Mouse (Mus musculus) heart, postnatal 0 days (tissue): Measurements from ENCODE around the gene Uts2b. TPM values are rescaled to one million over a fixed set of nuclear protein-coding genes. Genes with fewer than 3 reads are reported as not detected.
"Not testable (repeated sequence)": the region's sequence is repeated elsewhere in the genome, so short reads cannot be mapped to it uniquely, and the experiment has no call there.

Experiments used
- ATAC-seq: fragments of 200-750 bp; cut with Nextera tagmentation; 2 replicates; pipeline ENCODE4 v1.8.0; 2017; ENCODE audit warnings: low read depth, moderate number of reproducible peaks, moderate library complexity; ENCODE audit not compliant: insufficient read depth
- DNase-seq: peaks from one replicate; pipeline ENCODE4 v3.0.0-alpha.2; 2016; ENCODE audit warnings: low spot score
- H3K27ac ChIP-seq: fragments of 300-500 bp; sonication (generic); 2 replicates; pipeline ENCODE4 v1.5.1; 2014; ENCODE audit warnings: low read depth, mild to moderate bottlenecking
- H3K27me3 ChIP-seq: fragments of 300-500 bp; sonication (generic); 2 replicates; pipeline ENCODE4 v1.6.1; 2014; ENCODE audit warnings: low read length, mixed read lengths; ENCODE audit not compliant: control insufficient read depth, insufficient read depth
- H3K36me3 ChIP-seq: fragments of 300-500 bp; sonication (generic); replicated peaks from 2 replicates; pipeline ENCODE4 v1.6.1; 2014; ENCODE audit warnings: low read length, mixed read lengths; ENCODE audit not compliant: control insufficient read depth, insufficient read depth
- H3K4me1 ChIP-seq: fragments of 300-500 bp; sonication (generic); 2 replicates; pipeline ENCODE4 v1.6.1; 2014; ENCODE audit warnings: antibody characterized with exemption; ENCODE audit not compliant: control insufficient read depth, insufficient read depth
- H3K4me2 ChIP-seq: fragments of 300-500 bp; sonication (generic); 2 replicates; pipeline ENCODE4 v1.6.1; 2014; ENCODE audit warnings: low read depth, mild to moderate bottlenecking, low read length, moderate library complexity
- H3K4me3 ChIP-seq: fragments of 300-500 bp; sonication (generic); 2 replicates; pipeline ENCODE4 v1.5.1; 2014; ENCODE audit warnings: low read depth, low read length
- H3K9ac ChIP-seq: fragments of 300-500 bp; sonication (generic); replicated peaks from 2 replicates; pipeline ENCODE4 v1.6.1; 2014; ENCODE audit warnings: low read depth, low read length, mixed read lengths
- H3K9me3 ChIP-seq: fragments of 300-500 bp; sonication (generic); replicated peaks from 2 replicates; pipeline ENCODE4 v1.6.1; 2016; ENCODE audit warnings: low read length; ENCODE audit not compliant: control insufficient read depth
- CTCF ChIP-seq: IDR thresholded peaks from 2 replicates; pipeline ENCODE4 v1.5.1; 2016; ENCODE audit warnings: antibody characterized with exemption, control low read depth, low read depth
- EP300 ChIP-seq: IDR thresholded peaks from 2 replicates; pipeline ENCODE4 v1.6.1; 2016; ENCODE audit warnings: antibody characterized with exemption, low read depth
- WGBS: fragments of 180-500 bp; shearing (Covaris S2); extraction: QIAGEN DNeasy Blood & Tissue Kit; methylation state at CpG from one replicate; pipeline ENCODE4 v1.1.7; 2014; 5-methylcytosine and 5-hydroxymethylcytosine counted together
- polyA plus RNA-seq: library from polyadenylated mRNA; unstranded; fragments of >200 nt; fragmentation: Nextera tagmentation; extraction: Ambion mirVana; gene quantifications from 2 replicates; pipeline ENCODE4 v1.2.1, GENCODE M21; 2015
- total RNA-seq: library from RNA; depleted of rRNA; stranded (reverse); fragments of >200 nt; gene quantifications from 2 replicates; pipeline ENCODE4 v1.2.3, GENCODE M21; 2014; ENCODE audit warnings: low replicate concordance; rRNA removed

The Uts2b gene
- total and polyA plus RNA-seq, 2 experiments from 2014 or later, result 25.2 TPM; not detected in 1

- H3K4me2 ChIP-seq, result no peak overlapping the region
- no peaks in the 10 kb centered on the region for H3K27me3 ChIP-seq
- no peaks in the 10 kb centered on the region for H3K9me3 ChIP-seq
- TF ChIP-seq CTCF (no peak), EP300 (no peak)
- DNase-seq (no peak), ATAC-seq (no peak)
- no peaks in the 10 kb centered on the region for H3K4me1 ChIP-seq
- no peak overlapping the region for H3K4me3 ChIP-seq
- H3K36me3 ChIP-seq, result no peaks in the 10 kb centered on the region
- no peak overlapping the region for H3K27ac ChIP-seq
- no peak overlapping the region for H3K9ac ChIP-seq
- 61% methylated on average over 3 of the region's 3 CpGs for WGBS
Observed at GRCm38 (mm10) chr16:27347521-27347920, 22.5 kb downstream of the Uts2b start.

GRCm38 (mm10) chr16:27326463-27326862 is 43.6 kb downstream of the Uts2b start:
- no peak overlapping the region for H3K4me2 ChIP-seq
- H3K9ac ChIP-seq, result no peak overlapping the region
- ATAC-seq (no peak), DNase-seq (no peak)
- TF ChIP-seq EP300 (no peak), CTCF (no peak)
- H3K27me3 ChIP-seq, result no peaks in the 10 kb centered on the region
- no peak overlapping the region for H3K27ac ChIP-seq
- H3K4me3 ChIP-seq, result no peak overlapping the region
- H3K36me3 ChIP-seq, result no peaks in the 10 kb centered on the region
- H3K4me1 ChIP-seq, result no peaks in the 10 kb centered on the region
- 92% methylated on average over 2 of the region's 2 CpGs for WGBS
- H3K9me3 ChIP-seq, result no peaks in the 10 kb centered on the region

- Histone ChIP-seq H3K27ac (no peak overlapping the region), H3K4me3 (no peak overlapping the region), H3K4me2 (no peak overlapping the region), H3K4me1 (no peaks in the 10 kb centered on the region), H3K27me3 (no peaks in the 10 kb centered on the region), H3K36me3 (no peaks in the 10 kb centered on the region), H3K9ac (no peak overlapping the region), H3K9me3 (no peaks in the 10 kb centered on the region)
- no peak for TF ChIP-seq EP300
- no peak for TF ChIP-seq CTCF
- ATAC-seq (no peak), DNase-seq (no peak)
Observed at GRCm38 (mm10) chr16:27322047-27322446, 48.0 kb downstream of the Uts2b start.

- no peak for TF ChIP-seq CTCF
- TF ChIP-seq EP300, result no peak
- Histone ChIP-seq H3K4me3 (no peak overlapping the region), H3K27me3 (no peaks in the 10 kb centered on the region), H3K9me3 (no peaks in the 10 kb centered on the region), H3K9ac (no peak overlapping the region), H3K27ac (no peak overlapping the region), H3K36me3 (no peaks in the 10 kb centered on the region), H3K4me1 (no peaks in the 10 kb centered on the region), H3K4me2 (no peak overlapping the region)
- WGBS, result 65% methylated on average over 1 of the region's 1 CpGs
- DNase-seq, result no peak
- ATAC-seq, result no peak
Observed at GRCm38 (mm10) chr16:27319099-27319498, 50.9 kb downstream of the Uts2b start.

- not testable (repeated sequence) for DNase-seq, H3K9ac ChIP-seq, H3K27me3 ChIP-seq, ATAC-seq, H3K4me3 ChIP-seq, H3K36me3 ChIP-seq, H3K27ac ChIP-seq, H3K9me3 ChIP-seq, H3K4me2 ChIP-seq, H3K4me1 ChIP-seq
- 60% methylated on average over 4 of the region's 4 CpGs for WGBS
Observed at GRCm38 (mm10) chr16:27307189-27307588, 62.9 kb downstream of the Uts2b start, which contains the start of gene Ostn. Gene Ostn, plus strand, starts transcription at chr16:27307489.

Other genes with a start within 250 kb of the Uts2b start
- gene Ostn, start 62.8 kb downstream of the Uts2b start, total RNA-seq, result not detected in 2 replicates
- not detected in 2 replicates for gene Ostn, start 62.8 kb downstream of the Uts2b start, polyA plus RNA-seq
- 18.6 and 18.8 TPM in 2 replicates for gene Ccdc50, start 18.6 kb upstream of the Uts2b start, total RNA-seq
- gene Ccdc50, start 18.6 kb upstream of the Uts2b start, polyA plus RNA-seq, result 20.9 and 21.6 TPM in 2 replicates